Mouse (Mus musculus): ENCODE data around the gene Etv2. TPM values are rescaled to one million over a fixed set of nuclear protein-coding genes. Genes with fewer than 3 reads are reported as not detected.
A peak's percentile ranks its signal among the peaks of the same experiment; 100 is the strongest.

Etv2 gene
- polyA plus RNA-seq (2012; ENCODE audit: insufficient read depth, insufficient read length, missing spikeins) = not detected in 2 replicates

- no peak within 1 kb of the TSS for H3K27ac ChIP-seq (replicated peaks; ENCODE audit: low read depth, low read length)
- H3K4me3 ChIP-seq (ENCODE audit: insufficient read depth, low read depth, low read length) = no peak within 1 kb of the TSS
- H3K4me1 ChIP-seq (ENCODE audit: control insufficient read depth, insufficient read depth, insufficient read length, low read length) = no peaks in the 10 kb centered on the region
Measured at GRCm38 (mm10) chr7:30635752-30636151, at the start of gene Etv2. TSS of gene Etv2 (minus strand) at chr7:30635852.

- no peak overlapping the region for H3K4me3 ChIP-seq (ENCODE audit: insufficient read depth, low read depth, low read length)
- no peaks in the 10 kb centered on the region for H3K4me1 ChIP-seq (ENCODE audit: control insufficient read depth, insufficient read depth, insufficient read length, low read length)
- no peak overlapping the region for H3K27ac ChIP-seq (replicated peaks; ENCODE audit: low read depth, low read length)
Measured at GRCm38 (mm10) chr7:30683425-30683824, 47.8 kb upstream of the Etv2 start.

DNA sequence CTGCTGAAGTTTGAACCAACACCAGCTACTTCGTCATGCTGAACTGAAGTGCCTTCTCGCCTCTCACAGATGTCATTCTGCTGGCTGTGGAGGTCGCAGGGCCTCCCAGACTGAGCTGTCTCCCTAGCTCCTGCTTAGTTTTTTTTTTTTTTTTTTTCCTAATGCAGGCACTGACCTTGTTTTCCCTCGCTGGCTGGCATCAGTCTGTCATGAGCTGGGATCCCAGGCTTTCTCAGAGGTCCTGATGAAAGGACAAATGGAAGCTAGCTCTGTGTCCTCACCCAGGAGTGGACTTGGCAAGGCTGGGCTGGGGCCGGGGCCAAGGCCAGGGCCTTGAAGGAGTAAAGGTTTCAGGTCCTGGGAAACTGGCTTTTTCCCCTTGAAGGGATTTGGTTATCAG lies 46.2 kb upstream of the Etv2 start:
- H3K27ac ChIP-seq (replicated peaks; ENCODE audit: low read depth, low read length) = no peak overlapping the region
- H3K4me3 ChIP-seq (ENCODE audit: insufficient read depth, low read depth, low read length) = no peak overlapping the region
- no peaks in the 10 kb centered on the region for H3K4me1 ChIP-seq (ENCODE audit: control insufficient read depth, insufficient read depth, insufficient read length, low read length)

DNA sequence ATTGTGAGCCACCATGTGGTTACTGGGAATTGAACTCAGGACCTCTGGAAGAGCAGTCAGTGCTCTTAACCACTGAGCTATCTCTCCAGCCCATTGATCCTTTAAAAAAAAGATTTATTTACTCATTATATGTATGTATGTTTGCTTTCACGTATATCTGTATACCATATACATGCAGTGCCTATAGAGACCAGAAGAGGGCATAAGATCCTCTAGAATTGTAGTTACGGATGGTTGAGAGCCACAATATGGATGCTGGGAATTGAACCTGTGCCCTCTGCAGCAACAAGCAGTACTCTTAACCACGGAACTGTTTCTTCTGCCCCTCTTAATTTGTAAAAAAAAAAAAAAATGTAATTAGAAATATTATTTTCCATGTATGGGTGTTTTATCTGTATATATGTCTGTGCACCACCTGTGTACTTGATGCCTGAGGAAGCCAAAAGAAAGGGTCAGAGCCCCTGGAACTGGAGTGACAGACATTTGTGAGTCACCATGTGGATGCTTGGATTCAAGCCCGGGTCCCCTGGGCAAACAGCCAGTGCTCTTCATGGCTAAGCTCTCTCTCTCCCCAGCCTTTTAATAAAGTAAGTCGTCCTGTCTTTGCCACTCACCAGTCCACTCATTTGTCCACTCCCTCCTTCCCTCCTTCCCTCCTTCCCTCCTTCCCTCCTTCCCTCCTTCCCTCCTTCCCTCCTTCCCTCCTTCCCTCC lies 42.8 kb upstream of the Etv2 start:
- Histone ChIP-seq H3K4me1 (ENCODE audit: control insufficient read depth, insufficient read depth, insufficient read length, low read length) (no peaks in the 10 kb centered on the region), H3K4me3 (ENCODE audit: insufficient read depth, low read depth, low read length) (no peak overlapping the region), H3K27ac (replicated peaks; ENCODE audit: low read depth, low read length) (no peak overlapping the region)

DNA sequence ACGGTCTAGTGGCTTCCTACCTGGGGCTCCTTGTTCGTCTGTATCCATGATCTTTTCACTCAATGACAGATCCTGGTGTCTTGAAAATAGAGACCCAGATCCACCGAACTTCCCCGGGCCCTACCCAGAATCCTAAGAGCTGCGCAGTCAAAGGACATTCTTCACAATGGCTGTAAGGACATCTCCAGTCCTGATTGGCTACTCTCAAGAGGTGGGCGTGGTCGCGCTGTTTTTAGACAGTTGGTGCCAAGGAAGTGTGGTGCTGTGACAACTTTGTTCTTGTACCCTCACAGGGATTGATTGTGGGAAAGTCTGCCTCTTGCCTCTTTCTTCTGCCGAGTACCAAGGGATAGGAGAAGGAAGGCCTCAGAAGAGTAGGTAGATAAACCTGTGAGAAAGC lies 35.8 kb upstream of the Etv2 start, which contains the start of gene Pmis2:
Gene Pmis2, minus strand, starts transcription at position 126 of the 400 bp plus-strand sequence.
- H3K4me1 ChIP-seq (ENCODE audit: control insufficient read depth, insufficient read depth, insufficient read length, low read length) = no peaks in the 10 kb centered on the region
- H3K4me3 ChIP-seq (ENCODE audit: insufficient read depth, low read depth, low read length) = no peak within 1 kb of the TSS
- no peak within 1 kb of the TSS for H3K27ac ChIP-seq (replicated peaks; ENCODE audit: low read depth, low read length)

DNA sequence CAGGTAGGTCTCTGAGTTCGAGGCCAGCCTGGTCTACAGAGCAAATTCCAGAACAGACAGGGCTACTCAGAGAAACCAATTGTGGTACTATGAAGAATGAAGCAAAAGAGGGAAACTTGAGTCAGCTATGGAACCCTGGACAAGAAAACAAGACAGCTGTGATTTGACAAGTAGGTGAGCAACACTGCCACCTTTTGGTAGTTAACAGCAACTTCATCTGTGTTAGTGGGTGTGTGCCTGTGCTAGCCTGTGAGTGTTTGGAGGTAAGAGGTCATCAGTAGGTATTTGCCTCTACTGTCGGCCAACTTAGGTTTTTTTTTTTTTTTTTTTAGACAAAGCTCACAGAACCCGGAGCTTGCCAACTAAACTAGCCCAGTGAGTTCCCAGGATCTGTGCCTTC lies 33.6 kb upstream of the Etv2 start:
- no peak overlapping the region for H3K27ac ChIP-seq (replicated peaks; ENCODE audit: low read depth, low read length)
- H3K4me1 ChIP-seq (ENCODE audit: control insufficient read depth, insufficient read depth, insufficient read length, low read length) = no peaks in the 10 kb centered on the region
- no peak overlapping the region for H3K4me3 ChIP-seq (ENCODE audit: insufficient read depth, low read depth, low read length)

- Histone ChIP-seq H3K4me1 (ENCODE audit: control insufficient read depth, insufficient read depth, insufficient read length, low read length) (no peaks in the 10 kb centered on the region), H3K4me3 (ENCODE audit: insufficient read depth, low read depth, low read length) (peak overlapping the region; percentile 79), H3K27ac (replicated peaks; ENCODE audit: low read depth, low read length) (0 out of 2 replicates have a peak overlapping the region, but pooled peaks have one; percentile 25)
Measured at GRCm38 (mm10) chr7:30665321-30665720, 29.7 kb upstream of the Etv2 start.

DNA sequence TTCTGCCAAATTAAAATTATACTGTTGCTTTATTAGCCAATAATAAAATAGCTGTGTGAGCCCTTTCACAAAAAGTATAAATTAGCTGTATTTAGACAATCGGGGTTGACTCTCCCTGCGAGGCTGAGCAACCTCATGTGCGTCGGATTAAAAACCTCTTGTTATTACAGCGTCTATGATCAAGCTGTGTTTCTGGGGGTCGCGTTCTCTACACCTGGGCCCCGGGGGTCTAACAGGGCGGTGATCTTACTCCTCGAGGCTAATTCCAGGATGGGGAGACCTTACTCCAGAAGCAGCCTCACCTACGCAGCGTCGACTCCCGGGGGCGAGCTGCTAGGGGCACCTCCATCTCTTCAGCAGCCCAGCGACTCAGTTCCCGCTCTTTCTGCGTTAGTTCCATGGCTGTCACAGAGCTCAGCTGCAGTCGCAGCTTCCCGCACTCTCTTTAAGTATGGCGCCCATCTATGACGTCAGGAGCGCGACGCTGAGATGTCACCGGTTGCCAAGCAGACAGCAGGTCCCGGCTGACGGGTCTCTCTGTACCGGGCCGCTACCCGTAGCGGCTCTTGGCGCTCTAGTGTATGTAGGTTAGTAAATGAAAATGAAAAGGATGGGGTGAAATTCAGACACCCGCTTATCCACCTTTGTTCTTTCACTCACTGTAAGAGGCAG lies 29.0 kb upstream of the Etv2 start, which contains the start of gene Haus5:
Gene Haus5, minus strand, starts transcription at position 466 of the 672 bp plus-strand sequence.
- H3K27ac ChIP-seq (replicated peaks; ENCODE audit: low read depth, low read length) = peak within 1 kb of the TSS; percentile 25; the same call in 1 of the 2 replicates
- H3K4me3 ChIP-seq (ENCODE audit: insufficient read depth, low read depth, low read length) = peak within 1 kb of the TSS; percentile 79
- H3K4me1 ChIP-seq (ENCODE audit: control insufficient read depth, insufficient read depth, insufficient read length, low read length) = no peaks in the 10 kb centered on the region

- Histone ChIP-seq H3K4me1 (ENCODE audit: control insufficient read depth, insufficient read depth, insufficient read length, low read length) (no peaks in the 10 kb centered on the region), H3K4me3 (ENCODE audit: insufficient read depth, low read depth, low read length) (peak within 1 kb of the TSS; percentile 80), H3K27ac (replicated peaks; ENCODE audit: low read depth, low read length) (no peak within 1 kb of the TSS)
Measured at GRCm38 (mm10) chr7:30649591-30650540, 14.2 kb upstream of the Etv2 start, which contains the start of gene Rbm42. TSS of gene Rbm42 (minus strand) at chr7:30650317.

DNA sequence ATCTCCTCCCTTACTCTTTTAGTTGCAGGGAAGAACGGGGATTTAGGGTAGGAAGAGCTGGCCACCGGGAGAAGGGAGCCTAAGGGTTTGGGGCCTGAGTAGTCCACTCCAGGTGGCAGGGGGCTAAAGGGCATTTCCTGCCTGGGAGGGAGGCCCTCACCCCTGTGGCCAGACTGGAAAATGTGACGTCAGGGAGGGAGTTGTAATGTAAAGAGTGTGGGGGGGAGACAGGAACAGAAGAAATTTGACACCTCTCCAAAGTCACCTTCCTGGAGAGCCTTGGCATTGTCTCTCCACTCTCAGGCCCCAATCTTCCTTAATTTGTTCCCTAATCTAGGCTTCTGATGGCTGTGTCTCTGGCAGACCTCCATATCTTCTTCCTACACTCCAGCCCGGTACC lies 3.4 kb upstream of the Etv2 start:
- Histone ChIP-seq H3K4me1 (ENCODE audit: control insufficient read depth, insufficient read depth, insufficient read length, low read length) (no peaks in the 10 kb centered on the region), H3K4me3 (ENCODE audit: insufficient read depth, low read depth, low read length) (no peak overlapping the region), H3K27ac (replicated peaks; ENCODE audit: low read depth, low read length) (no peak overlapping the region)

- Histone ChIP-seq H3K27ac (replicated peaks; ENCODE audit: low read depth, low read length) (no peak overlapping the region), H3K4me1 (ENCODE audit: control insufficient read depth, insufficient read depth, insufficient read length, low read length) (no peaks in the 10 kb centered on the region), H3K4me3 (ENCODE audit: insufficient read depth, low read depth, low read length) (no peak overlapping the region)
Measured at GRCm38 (mm10) chr7:30636395-30636794, 743 bp upstream of the Etv2 start.

GRCm38 (mm10) chr7:30634621-30635020 lies 1.0 kb downstream of the Etv2 start:
- H3K4me3 ChIP-seq (ENCODE audit: insufficient read depth, low read depth, low read length) = no peak overlapping the region
- no peaks in the 10 kb centered on the region for H3K4me1 ChIP-seq (ENCODE audit: control insufficient read depth, insufficient read depth, insufficient read length, low read length)
- no peak overlapping the region for H3K27ac ChIP-seq (replicated peaks; ENCODE audit: low read depth, low read length)

DNA sequence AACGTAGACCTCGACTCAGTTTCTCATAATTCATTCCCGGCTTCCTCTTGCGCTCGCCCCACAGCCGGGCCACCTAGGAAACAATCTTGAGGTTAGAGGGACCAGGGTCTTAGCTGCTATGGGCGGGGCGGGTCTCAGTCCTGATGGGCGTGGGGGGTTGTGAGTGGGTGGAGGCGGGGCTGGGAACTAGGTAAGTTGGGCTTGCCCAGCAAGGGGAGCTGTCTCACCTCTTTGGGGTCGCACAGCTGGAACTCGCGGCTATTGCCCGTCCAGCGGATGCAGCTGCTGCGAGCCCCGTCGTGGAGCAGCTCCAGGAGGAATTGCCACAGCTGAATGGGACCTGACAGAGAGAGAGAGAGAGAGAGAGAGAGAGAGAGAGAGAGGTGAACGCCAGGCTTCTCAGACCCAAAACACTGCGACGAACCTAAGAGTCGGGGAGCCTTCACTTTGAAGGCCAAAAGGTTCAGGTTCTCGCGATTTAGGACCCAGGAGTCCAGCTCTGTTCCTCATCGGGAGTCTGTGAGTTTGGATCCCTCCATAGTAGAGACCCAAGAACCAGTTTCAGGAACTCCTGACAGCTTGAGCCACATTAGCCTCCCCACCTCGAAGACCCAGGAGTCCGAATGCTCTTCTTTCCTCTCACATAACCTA lies 1.8 kb downstream of the Etv2 start:
- H3K27ac ChIP-seq (replicated peaks; ENCODE audit: low read depth, low read length) = no peak overlapping the region
- H3K4me3 ChIP-seq (ENCODE audit: insufficient read depth, low read depth, low read length) = no peak overlapping the region
- H3K4me1 ChIP-seq (ENCODE audit: control insufficient read depth, insufficient read depth, insufficient read length, low read length) = no peaks in the 10 kb centered on the region

GRCm38 (mm10) chr7:30629013-30629412 lies 6.6 kb downstream of the Etv2 start:
- Histone ChIP-seq H3K27ac (replicated peaks; ENCODE audit: low read depth, low read length) (no peak overlapping the region), H3K4me3 (ENCODE audit: insufficient read depth, low read depth, low read length) (no peak overlapping the region), H3K4me1 (ENCODE audit: control insufficient read depth, insufficient read depth, insufficient read length, low read length) (no peaks in the 10 kb centered on the region)
